In genomic region chrX:71559336-71559735, GRCm38 (mm10) we compare ENCODE assay signal across 26 mouse cellular contexts. TPM values are rescaled to one million over a fixed set of nuclear protein-coding genes. Genes with fewer than 3 reads are reported as not detected.
DNase-seq lines count a peak whose midpoint lies in the region; ATAC-seq and TF ChIP-seq lines count a peak whose summit lies in the region.
"Had no signal": no experiment of that assay in that cellular context is flagged by ENCODE, and none has a peak within 500 bp of the region (broad histone marks: within the 10 kb centered on the region; RNA-seq: fewer than 3 reads in every experiment).

No protein-coding gene starts in this region.

- no peak for ATAC-seq in intestine, embryonic 16.5 days
- no peak for ATAC-seq in forebrain, embryonic 16.5 days
- ATAC-seq: activated CD4-positive, CD25-positive, alpha-beta regulatory T cell, adult 4 months; CD4-positive, CD25-positive, alpha-beta regulatory T cell, adult 4 months; Patski had no signal

- peaks cover 0 to 3% of the 10 kb centered on the region in 2 experiments; a peak in 1 of 4 replicates for H3K4me1 ChIP-seq in ES-E14 (ENCODE audit: control insufficient read depth in 2 of 2, insufficient read depth in 2 of 2, low read length in 2 of 2, poor library complexity in 1 of 2)
- no peaks in the 10 kb centered on the region for H3K4me1 ChIP-seq in intestine, embryonic 16.5 days (ENCODE audit: control insufficient read depth, insufficient read depth, low read length)
- H3K4me1 ChIP-seq in forebrain, embryonic 16.5 days (replicated peaks; ENCODE audit: control insufficient read depth, insufficient read depth, low read length) = peaks cover 4% of the 10 kb centered on the region

- no peaks in the 10 kb centered on the region for H3K36me3 ChIP-seq in ES-E14 (ENCODE audit: control insufficient read depth, insufficient read depth, low read length, poor library complexity, severe bottlenecking)
- H3K36me3 ChIP-seq in intestine, embryonic 16.5 days (ENCODE audit: control insufficient read depth, insufficient read depth, low read length) = 0 out of 2 replicates have a peak, but pooled peaks cover 2% of the 10 kb centered on the region
- H3K36me3 ChIP-seq in forebrain, embryonic 16.5 days (ENCODE audit: control insufficient read depth, insufficient read depth) = no peaks in the 10 kb centered on the region

- peak; percentile 73 for DNase-seq in ES-CJ7 (ENCODE audit: low read depth, low spot score)
- DNase-seq in ES-E14 (ENCODE audit: low read depth, low spot score) = peak; percentile 27
- peak; percentile 66 for DNase-seq in R1 (ENCODE audit: low read depth, low spot score)
- peak; percentile 69 for DNase-seq in ZHBTc4 (ENCODE audit: low read depth, low spot score)
- DNase-seq in adrenal gland, adult 2 months = no peak
- DNase-seq in kidney, postnatal 10 days = no peak
- DNase-seq: adrenal gland, adult 8-10 months; adrenal gland, postnatal 10 days; adrenal gland, postnatal 14 days; adrenal gland, postnatal 25 days; adrenal gland, postnatal 36 days; B cell, adult 2 months; cerebellum, adult 11 months; cerebellum, adult 11-12 months; cerebellum, adult 18-20 months; cerebellum, adult 2 months; cerebellum, adult 8-10 months; cerebellum, adult 9-10 months; cerebellum, adult 9-11 months had no signal

- 80% methylated on average over 2 of the region's 2 CpGs for WGBS in intestine, embryonic 16.5 days
- WGBS in forebrain, embryonic 16.5 days = 80% methylated on average over 2 of the region's 2 CpGs

- H3K4me3 ChIP-seq in ES-E14 (ENCODE audit: insufficient read depth in 1 of 2, low read depth in 1 of 2, low read length in 2 of 2, poor library complexity in 1 of 2, severe bottlenecking in 1 of 2) = no peak overlapping the region
- no peak overlapping the region for H3K4me3 ChIP-seq in intestine, embryonic 16.5 days (ENCODE audit: low read length)
- no peak overlapping the region for H3K4me3 ChIP-seq in forebrain, embryonic 16.5 days (replicated peaks; ENCODE audit: low read length)

- no peaks in the 10 kb centered on the region for H3K9me3 ChIP-seq in ES-E14 (ENCODE audit: control insufficient read depth, insufficient read depth, low read depth, low read length)
- no peaks in the 10 kb centered on the region for H3K9me3 ChIP-seq in intestine, embryonic 16.5 days (ENCODE audit: control insufficient read depth, low read length)
- no peaks in the 10 kb centered on the region for H3K9me3 ChIP-seq in forebrain, embryonic 16.5 days (ENCODE audit: control insufficient read depth, low read length)
- H3K9me3 ChIP-seq: G1E had no signal

- in situ Hi-C loops in ES-E14 (cut with MboI; ENCODE audit: low sequenced_read_pairs in 2 of 2, unreplicated experiment in 2 of 2) = no loop called here

- H3K27ac ChIP-seq in ES-E14 (ENCODE audit: insufficient read depth, low read depth, low read length, poor library complexity, severe bottlenecking) = no peak overlapping the region
- H3K27ac ChIP-seq in intestine, embryonic 16.5 days (ENCODE audit: low read length) = no peak overlapping the region
- no peak overlapping the region for H3K27ac ChIP-seq in forebrain, embryonic 16.5 days (ENCODE audit: low read length)

- H3K9ac ChIP-seq in ES-E14 (ENCODE audit: insufficient read depth, low read depth, low read length, poor library complexity, severe bottlenecking) = no peak overlapping the region
- no peak overlapping the region for H3K9ac ChIP-seq in intestine, embryonic 16.5 days (ENCODE audit: low read depth, low read length)
- no peak overlapping the region for H3K9ac ChIP-seq in forebrain, embryonic 16.5 days (replicated peaks; ENCODE audit: low read depth, low read length)

- no peaks in the 10 kb centered on the region for H3K27me3 ChIP-seq in intestine, embryonic 16.5 days (replicated peaks; ENCODE audit: control insufficient read depth, insufficient read depth, low read length)
- H3K27me3 ChIP-seq in forebrain, embryonic 16.5 days (replicated peaks; ENCODE audit: control insufficient read depth, insufficient read depth, low read length) = no peaks in the 10 kb centered on the region
- H3K27me3 ChIP-seq: CH12.LX had no signal

- no peak overlapping the region for H3K4me2 ChIP-seq in intestine, embryonic 16.5 days (ENCODE audit: low read depth, low read length)
- H3K4me2 ChIP-seq in forebrain, embryonic 16.5 days (ENCODE audit: low read length) = no peak overlapping the region

TF ChIP-seq in ES-E14, 5 proteins besides CTCF, POLR2A, EP300 and RAD21:
- TF ChIP-seq ZNF384 (IDR thresholded peaks at IDR 0.05; ENCODE audit: low read depth, low read length) = no peak
- no peak for TF ChIP-seq CHD2 (IDR thresholded peaks at IDR 0.05; ENCODE audit: low read depth, low read length)
- TF ChIP-seq ZC3H11A (IDR thresholded peaks at IDR 0.05; ENCODE audit: borderline replicate concordance, low read depth, low read length) = no peak
- no peak for TF ChIP-seq MAFK (IDR thresholded peaks at IDR 0.05; ENCODE audit: insufficient read depth, low read depth, low read length)
- no peak for TF ChIP-seq HCFC1 (IDR thresholded peaks at IDR 0.05; ENCODE audit: borderline replicate concordance, insufficient read depth, low read length)
TF ChIP-seq in ES-E14: peak in this region for 0.

RNA-seq across cellular contexts. Expression of gene Hmgb3, which starts 3.6 kb away (rescaled TPM):
- total RNA-seq in ES-E14 (2012; rRNA removed) = 16.9 and 24.1 TPM in 2 replicates
- 100 to 1,000 TPM; 187 to 204 TPM for total RNA-seq in adrenal gland, adult 2 months (2021)
- 94.7 and 142 TPM in 2 replicates for polyA plus RNA-seq in adrenal gland, adult 2 months (2012; rRNA removed)
- 165 and 205 TPM in 2 replicates for polyA plus RNA-seq in intestine, embryonic 16.5 days (2015; fragmentation: Nextera tagmentation; extraction: Ambion mirVana)
- 519 and 535 TPM in 2 replicates for polyA plus RNA-seq in forebrain, embryonic 16.5 days (2015; fragmentation: Nextera tagmentation; extraction: Ambion mirVana)

Comparison
In these comparisons a context has a peak if more than half of its experiments do, and no peak if none do; other contexts are left out.
1. DNase-seq: peak in ES-CJ7 (single experiment), ES-E14 (single experiment), R1 (single experiment) and ZHBTc4 (single experiment); none in adrenal gland, adult 2 months (single experiment) and kidney, postnatal 10 days (single experiment).